Mouse (Mus musculus) heart, embryonic 13.5 days (tissue): ENCODE measurements at regions not wholly inside any gene's neighbourhood (a gene's known extent, or its start where the extent isn't known, plus 50 kb on each side); places are given as distances from the start of the nearest gene placed in this dataset.

Source experiments
- ATAC-seq: fragments of 200-750 bp; cut with Nextera tagmentation; 2 replicates; pipeline ENCODE4 v1.8.0; 2017; ENCODE audit warnings: moderate TSS enrichment; ENCODE audit not compliant: insufficient number of reproducible peaks, low FRiP score, low TSS enrichment; ENCODE audit errors: extremely low read depth
- H3K27ac ChIP-seq: fragments of 300-500 bp; sonication (generic); replicated peaks from 2 replicates; pipeline ENCODE4 v1.5.1; 2015; ENCODE audit warnings: moderate library complexity, mild to moderate bottlenecking, inconsistent platforms
- H3K27me3 ChIP-seq: fragments of 300-500 bp; sonication (generic); replicated peaks from 2 replicates; pipeline ENCODE4 v1.6.1; 2015; ENCODE audit warnings: mild to moderate bottlenecking, inconsistent platforms
- H3K36me3 ChIP-seq: fragments of 300-500 bp; sonication (generic); 2 replicates; pipeline ENCODE4 v1.6.1; 2015; ENCODE audit warnings: mild to moderate bottlenecking, inconsistent platforms
- H3K4me1 ChIP-seq: fragments of 300-500 bp; sonication (generic); 2 replicates; pipeline ENCODE4 v1.6.1; 2015; ENCODE audit warnings: inconsistent platforms
- H3K4me2 ChIP-seq: fragments of 300-500 bp; sonication (generic); 2 replicates; pipeline ENCODE4 v1.6.1; 2015; ENCODE audit warnings: inconsistent platforms, mild to moderate bottlenecking, moderate library complexity
- H3K4me3 ChIP-seq: fragments of 300-500 bp; sonication (generic); 2 replicates; pipeline ENCODE4 v1.5.1; 2015; ENCODE audit warnings: moderate library complexity, mild to moderate bottlenecking, inconsistent platforms
- H3K9ac ChIP-seq: fragments of 300-500 bp; sonication (generic); 2 replicates; pipeline ENCODE4 v1.6.1; 2015; ENCODE audit warnings: inconsistent platforms, mild to moderate bottlenecking, moderate library complexity
- H3K9me3 ChIP-seq: fragments of 300-500 bp; sonication (generic); 2 replicates; pipeline ENCODE4 v1.6.1; 2016; ENCODE audit warnings: inconsistent platforms
- WGBS: fragments of 180-500 bp; shearing (Covaris S2); methylation state at CpG from one replicate; pipeline ENCODE4 v1.1.7; 2015; ENCODE audit warnings: mixed read lengths; 5-methylcytosine and 5-hydroxymethylcytosine counted together

DNA sequence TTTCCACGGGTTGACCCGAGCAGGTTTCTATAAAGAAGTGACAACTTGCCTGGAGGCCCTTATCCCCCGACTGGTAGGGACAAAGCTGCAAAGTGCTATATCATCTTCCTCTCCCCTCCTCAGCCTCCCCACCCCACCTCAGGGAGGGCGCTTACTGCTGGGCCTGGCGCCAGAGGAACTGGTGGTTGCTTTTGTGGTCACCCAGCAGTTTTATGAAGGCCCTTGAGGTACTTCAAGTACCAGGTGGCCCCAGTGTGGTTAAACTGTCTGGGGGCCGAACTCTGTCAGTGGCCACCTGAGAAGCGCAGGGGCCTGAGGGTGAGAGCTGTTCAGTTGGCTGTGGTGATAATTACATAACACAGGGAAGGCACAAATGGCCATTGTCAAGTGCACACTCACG, 340.0 kb upstream of the 3110018I06Rik start:
- no peaks in the 10 kb centered on the region for H3K27me3 ChIP-seq
- no peaks in the 10 kb centered on the region for H3K4me1 ChIP-seq
- H3K4me2 ChIP-seq: no peak overlapping the region
- H3K4me3 ChIP-seq: no peak overlapping the region
- no peak overlapping the region for H3K27ac ChIP-seq
- ATAC-seq: no peak
- no peaks in the 10 kb centered on the region for H3K9me3 ChIP-seq
- no peak overlapping the region for H3K9ac ChIP-seq
- H3K36me3 ChIP-seq: no peaks in the 10 kb centered on the region
- WGBS: 58% methylated on average over 8 of the region's 8 CpGs

DNA sequence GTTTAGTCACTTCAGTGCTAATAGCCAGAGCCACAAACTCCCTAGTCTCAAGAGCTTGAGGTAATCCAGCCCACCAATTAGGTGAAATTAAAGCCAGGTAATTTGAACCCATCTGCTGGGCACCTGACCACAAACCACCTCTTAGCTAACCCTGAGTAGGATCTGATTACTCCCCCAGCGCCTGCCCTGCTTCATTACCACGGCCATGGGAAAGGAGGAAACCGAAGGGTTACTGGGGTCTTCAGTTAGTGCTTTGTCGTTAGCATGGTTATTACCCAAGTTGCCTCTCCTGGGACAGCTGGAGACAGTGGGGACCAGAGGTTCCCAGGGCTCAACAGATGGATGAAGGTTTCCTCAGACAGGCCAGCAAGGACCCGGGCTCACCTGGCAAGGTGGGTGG, 337.3 kb upstream of the 3110018I06Rik start:
- Histone ChIP-seq H3K9me3 (no peaks in the 10 kb centered on the region), H3K9ac (no peak overlapping the region), H3K27me3 (no peaks in the 10 kb centered on the region), H3K27ac (no peak overlapping the region), H3K4me3 (no peak overlapping the region), H3K4me2 (no peak overlapping the region), H3K36me3 (no peaks in the 10 kb centered on the region), H3K4me1 (no peaks in the 10 kb centered on the region)
- WGBS: 71% methylated on average over 5 of the region's 5 CpGs
- ATAC-seq: no peak

GRCm38 (mm10) chr12:107154668-107155067, 333.8 kb upstream of the 3110018I06Rik start:
- no peaks in the 10 kb centered on the region for H3K36me3 ChIP-seq
- no peak overlapping the region for H3K4me2 ChIP-seq
- no peaks in the 10 kb centered on the region for H3K9me3 ChIP-seq
- ATAC-seq: no peak
- H3K4me1 ChIP-seq: no peaks in the 10 kb centered on the region
- no peak overlapping the region for H3K9ac ChIP-seq
- H3K4me3 ChIP-seq: no peak overlapping the region
- H3K27ac ChIP-seq: no peak overlapping the region
- WGBS: 72% methylated on average over 2 of the region's 2 CpGs
- peaks cover 6% of the 10 kb centered on the region for H3K27me3 ChIP-seq

DNA sequence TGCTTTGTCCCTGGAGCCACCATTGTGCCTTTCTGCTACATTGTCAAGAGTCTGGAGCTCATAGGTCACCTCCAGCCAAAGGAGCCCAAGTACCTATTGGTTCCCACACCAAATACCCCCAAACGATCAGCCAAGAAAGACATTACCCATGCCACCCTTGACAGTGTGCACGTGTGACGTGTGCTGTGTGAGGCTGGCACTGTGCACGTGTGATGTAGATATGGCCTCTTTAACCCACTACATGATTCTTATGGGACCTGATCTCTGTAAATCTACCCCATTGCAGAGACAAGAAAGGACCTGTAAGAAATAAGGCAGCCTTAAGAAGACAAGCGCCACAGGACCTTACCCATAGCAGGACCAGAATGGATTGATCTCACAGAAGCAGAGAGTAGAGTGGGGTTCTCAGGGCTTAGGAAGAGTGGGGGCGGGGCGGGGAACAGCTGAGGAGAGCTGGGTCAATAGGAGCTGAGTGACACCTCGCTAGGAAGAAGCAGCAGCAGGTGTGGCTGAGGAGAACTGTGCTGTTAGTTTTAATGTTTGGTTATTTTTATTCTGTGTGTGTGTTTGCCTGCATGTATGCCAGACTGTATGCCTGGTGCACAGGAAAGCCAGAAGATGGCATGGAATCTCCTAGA, 331.5 kb upstream of the 3110018I06Rik start:
- 71% methylated on average over 8 of the region's 8 CpGs for WGBS
- H3K4me1 ChIP-seq: peaks cover 5% of the 10 kb centered on the region; the same call in 1 of the 2 replicates
- H3K36me3 ChIP-seq: no peaks in the 10 kb centered on the region
- ATAC-seq: no peak
- H3K4me3 ChIP-seq: no peak overlapping the region
- no peak overlapping the region for H3K4me2 ChIP-seq
- H3K27ac ChIP-seq: no peak overlapping the region
- H3K9ac ChIP-seq: no peak overlapping the region
- peaks cover 24% of the 10 kb centered on the region for H3K27me3 ChIP-seq
- no peaks in the 10 kb centered on the region for H3K9me3 ChIP-seq

- Histone ChIP-seq H3K4me2 (no peak overlapping the region), H3K9me3 (no peaks in the 10 kb centered on the region), H3K9ac (no peak overlapping the region), H3K36me3 (no peaks in the 10 kb centered on the region), H3K27me3 (peaks cover 24% of the 10 kb centered on the region), H3K4me3 (no peak overlapping the region), H3K27ac (no peak overlapping the region), H3K4me1 (peaks cover 5% of the 10 kb centered on the region; the same call in 1 of the 2 replicates)
- 57% methylated on average over 5 of the region's 5 CpGs for WGBS
- no peak for ATAC-seq
These were observed 329.3 kb upstream of the 3110018I06Rik start for GRCm38 (mm10) chr12:107159126-107159525.

GRCm38 (mm10) chr12:107160137-107160536, 328.3 kb upstream of the 3110018I06Rik start:
- 6% methylated on average over 7 of the region's 7 CpGs for WGBS
- Histone ChIP-seq H3K4me2 (no peak overlapping the region), H3K27me3 (peaks cover 24% of the 10 kb centered on the region), H3K4me3 (no peak overlapping the region), H3K9ac (no peak overlapping the region), H3K4me1 (peaks cover 5% of the 10 kb centered on the region; the same call in 1 of the 2 replicates), H3K9me3 (no peaks in the 10 kb centered on the region), H3K36me3 (no peaks in the 10 kb centered on the region), H3K27ac (no peak overlapping the region)
- ATAC-seq: no peak

GRCm38 (mm10) chr12:107160628-107161027, 327.8 kb upstream of the 3110018I06Rik start:
- Histone ChIP-seq H3K27ac (no peak overlapping the region), H3K27me3 (peaks cover 24% of the 10 kb centered on the region), H3K9me3 (no peaks in the 10 kb centered on the region), H3K36me3 (no peaks in the 10 kb centered on the region), H3K4me1 (peaks cover 5% of the 10 kb centered on the region; the same call in 1 of the 2 replicates), H3K4me2 (no peak overlapping the region), H3K9ac (no peak overlapping the region), H3K4me3 (no peak overlapping the region)
- 36% methylated on average over 6 of the region's 6 CpGs for WGBS
- ATAC-seq: no peak

DNA sequence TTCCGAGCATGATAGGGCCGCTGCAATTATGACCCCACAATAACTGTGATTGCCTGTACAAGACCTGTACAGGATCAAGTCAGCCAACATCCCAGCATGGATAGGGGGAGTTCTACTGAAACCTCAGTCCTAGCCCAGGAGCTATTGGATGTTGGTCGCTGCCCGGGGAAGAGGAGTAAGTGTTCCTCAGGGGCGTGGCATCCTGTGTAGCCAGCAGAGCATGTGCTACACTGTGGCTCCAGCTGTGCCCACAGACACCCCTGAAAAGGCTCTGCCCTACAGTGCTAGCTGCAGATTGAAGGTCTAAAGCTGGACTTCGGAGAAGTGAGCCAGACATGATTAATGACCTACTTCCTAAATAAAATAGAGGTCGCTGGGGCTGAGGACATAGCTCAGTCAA, 317.5 kb upstream of the 3110018I06Rik start:
- H3K36me3 ChIP-seq: no peaks in the 10 kb centered on the region
- H3K4me1 ChIP-seq: no peaks in the 10 kb centered on the region
- H3K27me3 ChIP-seq: no peaks in the 10 kb centered on the region
- 63% methylated on average over 7 of the region's 7 CpGs for WGBS
- H3K9me3 ChIP-seq: no peaks in the 10 kb centered on the region
- no peak for ATAC-seq
- no peak overlapping the region for H3K27ac ChIP-seq
- no peak overlapping the region for H3K9ac ChIP-seq
- no peak overlapping the region for H3K4me2 ChIP-seq
- no peak overlapping the region for H3K4me3 ChIP-seq

- H3K9ac ChIP-seq: no peak overlapping the region
- no peaks in the 10 kb centered on the region for H3K4me1 ChIP-seq
- H3K27me3 ChIP-seq: no peaks in the 10 kb centered on the region
- H3K9me3 ChIP-seq: no peaks in the 10 kb centered on the region
- no peak for ATAC-seq
- no peak overlapping the region for H3K27ac ChIP-seq
- H3K4me3 ChIP-seq: no peak overlapping the region
- WGBS: 83% methylated on average over 15 of the region's 15 CpGs
- no peak overlapping the region for H3K4me2 ChIP-seq
- no peaks in the 10 kb centered on the region for H3K36me3 ChIP-seq
These were observed 316.8 kb upstream of the 3110018I06Rik start for GRCm38 (mm10) chr12:107171676-107172075.

DNA sequence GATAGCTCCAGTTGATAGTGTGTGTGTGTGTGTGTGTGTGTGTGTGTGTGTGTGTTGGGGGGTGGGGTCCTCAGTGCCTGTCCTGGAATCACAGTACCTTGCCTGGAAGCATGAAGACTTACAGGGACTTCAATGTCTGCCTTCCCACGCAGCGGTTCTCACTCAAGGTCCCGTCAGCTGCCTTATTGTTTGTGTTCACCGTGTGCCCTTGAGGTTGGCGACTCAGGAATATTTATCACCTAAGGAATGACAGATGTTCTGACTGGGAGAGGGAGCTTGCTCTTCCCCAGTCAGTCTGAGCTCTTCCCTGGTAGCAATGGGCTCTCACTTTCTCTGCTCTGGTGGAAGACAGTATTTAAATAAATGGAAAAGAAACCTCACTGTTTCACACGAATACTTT, 309.8 kb upstream of the 3110018I06Rik start:
- whole genome bisulfite sequencing: 61% methylated on average over 6 of the region's 6 CpGs
- no peak overlapping the region for H3K4me2 ChIP-seq
- no peaks in the 10 kb centered on the region for H3K4me1 ChIP-seq
- no peaks in the 10 kb centered on the region for H3K9me3 ChIP-seq
- H3K27ac ChIP-seq: no peak overlapping the region
- H3K9ac ChIP-seq: no peak overlapping the region
- no peak overlapping the region for H3K4me3 ChIP-seq
- H3K27me3 ChIP-seq: peaks cover 9% of the 10 kb centered on the region
- no peaks in the 10 kb centered on the region for H3K36me3 ChIP-seq
- ATAC-seq: no peak

- Histone ChIP-seq H3K9ac (no peak overlapping the region), H3K27me3 (peaks cover 11% of the 10 kb centered on the region), H3K9me3 (no peaks in the 10 kb centered on the region), H3K4me1 (no peaks in the 10 kb centered on the region), H3K36me3 (no peaks in the 10 kb centered on the region), H3K4me2 (no peak overlapping the region), H3K4me3 (no peak overlapping the region), H3K27ac (no peak overlapping the region)
- 83% methylated on average over 3 of the region's 3 CpGs for WGBS
- no peak for ATAC-seq
These were observed 307.9 kb upstream of the 3110018I06Rik start for GRCm38 (mm10) chr12:107180501-107180900.

DNA sequence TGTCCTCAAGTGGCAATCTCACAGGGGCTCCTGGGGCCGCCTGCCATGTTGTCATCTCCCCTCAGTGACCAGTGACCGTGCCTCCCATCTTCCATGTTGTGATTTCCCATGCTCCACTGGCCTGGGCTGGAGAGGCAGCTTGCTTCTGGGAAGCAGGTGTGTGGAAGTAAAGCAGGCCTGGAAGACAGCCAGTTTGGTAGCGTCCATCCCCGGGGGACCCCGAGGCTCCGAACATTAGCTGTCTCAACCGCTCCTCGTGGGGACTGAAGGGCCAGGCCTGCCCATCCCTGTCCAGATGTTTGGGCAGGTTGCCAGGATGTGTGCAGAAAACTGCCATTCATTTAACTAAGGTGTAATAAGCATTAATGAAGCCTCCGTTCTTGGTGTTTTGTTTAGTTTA, 307.1 kb upstream of the 3110018I06Rik start:
- ATAC-seq: no peak
- peaks cover 11% of the 10 kb centered on the region for H3K27me3 ChIP-seq
- no peak overlapping the region for H3K4me3 ChIP-seq
- H3K9me3 ChIP-seq: no peaks in the 10 kb centered on the region
- H3K36me3 ChIP-seq: no peaks in the 10 kb centered on the region
- WGBS: 73% methylated on average over 9 of the region's 9 CpGs
- H3K27ac ChIP-seq: no peak overlapping the region
- H3K9ac ChIP-seq: no peak overlapping the region
- H3K4me2 ChIP-seq: no peak overlapping the region
- no peaks in the 10 kb centered on the region for H3K4me1 ChIP-seq
